Mouse (Mus musculus): Measurements from ENCODE around the gene Phlda1. TPM values are rescaled to one million over a fixed set of nuclear protein-coding genes. Genes with fewer than 3 reads are reported as not detected.

The Phlda1 gene
- polyA plus RNA-seq, 1 experiment from 2014 or later = 32.7 TPM

DNA sequence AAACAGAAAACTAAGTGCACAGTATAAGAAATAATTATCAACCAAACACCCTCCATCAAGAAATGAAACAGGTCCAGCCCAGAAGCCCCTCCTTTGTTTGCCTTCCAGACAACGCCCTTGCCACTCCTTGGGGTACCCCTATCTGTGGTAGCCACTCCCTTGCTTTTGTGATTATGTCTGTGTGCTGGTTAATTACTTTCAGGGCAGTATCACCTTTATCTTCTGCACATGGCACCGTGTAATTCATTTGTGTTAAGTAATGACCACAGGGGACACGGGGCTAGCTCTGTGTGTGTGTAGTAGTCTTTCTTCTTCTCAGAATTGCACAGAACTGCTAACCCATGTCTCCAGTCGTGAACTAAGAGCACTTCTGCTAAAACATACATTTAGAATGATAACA is 39.6 kb downstream of the Phlda1 start:
- Histone ChIP-seq H3K36me3 (ENCODE audit: control insufficient read depth, insufficient read depth, low read length) (no peaks in the 10 kb centered on the region), H3K9ac (ENCODE audit: low read length) (no peak overlapping the region), H3K27ac (ENCODE audit: low read depth, low read length) (no peak overlapping the region), H3K4me3 (ENCODE audit: low read depth, low read length) (no peak overlapping the region), H3K9me3 (ENCODE audit: control insufficient read depth, low read length) (no peaks in the 10 kb centered on the region), H3K27me3 (ENCODE audit: control insufficient read depth, insufficient read depth, low read length) (no peaks in the 10 kb centered on the region), H3K4me1 (ENCODE audit: control insufficient read depth, insufficient read depth, low read length) (no peaks in the 10 kb centered on the region), H3K4me2 (ENCODE audit: low read depth) (no peak overlapping the region)
- WGBS = 72% methylated on average over 4 of the region's 4 CpGs
- no peak for DNase-seq (ENCODE audit: low spot score)
- ATAC-seq (ENCODE audit: insufficient read depth, low FRiP score, low TSS enrichment) = no peak

DNA sequence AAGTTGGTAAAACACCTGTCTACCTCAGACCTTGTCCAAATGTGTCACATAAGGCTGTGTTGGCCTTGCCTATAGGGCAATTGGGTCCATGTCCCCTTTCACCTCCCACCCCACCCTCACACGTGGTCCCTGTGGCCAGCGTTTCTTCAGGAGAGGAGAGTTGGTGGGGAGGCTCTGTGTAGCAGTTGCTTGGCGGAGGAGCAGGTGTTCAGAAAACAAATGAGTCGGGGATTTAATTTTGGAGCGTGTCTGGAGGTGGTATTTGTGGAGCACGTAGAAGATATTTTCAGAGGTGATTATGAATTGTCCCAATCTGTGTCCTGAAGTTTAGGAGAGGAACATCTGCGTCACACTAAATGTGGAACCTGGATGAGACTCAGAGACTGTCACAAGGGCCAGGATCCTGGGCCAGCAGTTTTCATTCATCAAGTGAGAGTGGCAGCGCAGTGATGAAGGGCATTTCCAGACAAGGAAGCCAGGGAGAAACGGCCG is 41.8 kb downstream of the Phlda1 start:
- H3K4me3 ChIP-seq (ENCODE audit: low read depth, low read length) = no peak overlapping the region
- no peak overlapping the region for H3K4me2 ChIP-seq (ENCODE audit: low read depth)
- WGBS = 77% methylated on average over 10 of the region's 10 CpGs
- no peak overlapping the region for H3K9ac ChIP-seq (ENCODE audit: low read length)
- no peak overlapping the region for H3K27ac ChIP-seq (ENCODE audit: low read depth, low read length)
- DNase-seq (ENCODE audit: low spot score) = no peak
- no peaks in the 10 kb centered on the region for H3K27me3 ChIP-seq (ENCODE audit: control insufficient read depth, insufficient read depth, low read length)
- H3K9me3 ChIP-seq (ENCODE audit: control insufficient read depth, low read length) = no peaks in the 10 kb centered on the region
- H3K36me3 ChIP-seq (ENCODE audit: control insufficient read depth, insufficient read depth, low read length) = no peaks in the 10 kb centered on the region
- ATAC-seq (ENCODE audit: insufficient read depth, low FRiP score, low TSS enrichment) = no peak
- no peaks in the 10 kb centered on the region for H3K4me1 ChIP-seq (ENCODE audit: control insufficient read depth, insufficient read depth, low read length)

DNA sequence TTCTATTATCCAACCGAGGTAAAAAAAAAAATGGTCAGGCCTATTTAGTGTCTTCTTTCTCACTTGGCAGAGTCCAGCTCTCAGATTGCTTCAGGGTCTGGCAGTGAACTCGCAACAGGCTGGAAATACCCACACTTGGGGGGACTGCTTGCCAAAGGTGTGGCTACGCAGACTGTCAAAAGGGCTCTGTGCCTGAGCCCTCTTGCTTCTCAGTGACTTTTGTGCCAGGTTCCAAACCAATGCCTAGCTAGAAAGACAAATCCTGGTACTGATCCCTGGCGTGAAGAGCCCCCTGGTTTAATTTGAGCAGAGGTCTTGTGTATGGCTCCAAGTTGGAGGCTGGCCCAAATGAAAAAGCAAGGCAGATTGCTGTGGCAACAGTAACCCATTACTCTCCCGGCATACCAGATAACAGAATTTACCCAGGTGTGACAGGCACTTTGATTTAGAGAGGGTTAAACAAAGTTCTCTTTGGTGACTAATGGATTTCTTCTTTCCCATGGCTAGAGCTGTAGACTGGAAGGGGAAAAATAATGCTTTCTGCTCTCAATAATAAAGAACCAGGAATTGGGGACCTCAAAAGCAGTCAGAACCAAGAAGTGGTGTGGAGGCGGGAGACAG is 44.1 kb downstream of the Phlda1 start:
- no peak for ATAC-seq (ENCODE audit: insufficient read depth, low FRiP score, low TSS enrichment)
- no peak for DNase-seq (ENCODE audit: low spot score)
- WGBS = 71% methylated on average over 6 of the region's 6 CpGs
- Histone ChIP-seq H3K4me3 (ENCODE audit: low read depth, low read length) (no peak overlapping the region), H3K36me3 (ENCODE audit: control insufficient read depth, insufficient read depth, low read length) (no peaks in the 10 kb centered on the region), H3K9me3 (ENCODE audit: control insufficient read depth, low read length) (no peaks in the 10 kb centered on the region), H3K9ac (ENCODE audit: low read length) (no peak overlapping the region), H3K4me2 (ENCODE audit: low read depth) (no peak overlapping the region), H3K27me3 (ENCODE audit: control insufficient read depth, insufficient read depth, low read length) (no peaks in the 10 kb centered on the region), H3K4me1 (ENCODE audit: control insufficient read depth, insufficient read depth, low read length) (no peaks in the 10 kb centered on the region), H3K27ac (ENCODE audit: low read depth, low read length) (no peak overlapping the region)

DNA sequence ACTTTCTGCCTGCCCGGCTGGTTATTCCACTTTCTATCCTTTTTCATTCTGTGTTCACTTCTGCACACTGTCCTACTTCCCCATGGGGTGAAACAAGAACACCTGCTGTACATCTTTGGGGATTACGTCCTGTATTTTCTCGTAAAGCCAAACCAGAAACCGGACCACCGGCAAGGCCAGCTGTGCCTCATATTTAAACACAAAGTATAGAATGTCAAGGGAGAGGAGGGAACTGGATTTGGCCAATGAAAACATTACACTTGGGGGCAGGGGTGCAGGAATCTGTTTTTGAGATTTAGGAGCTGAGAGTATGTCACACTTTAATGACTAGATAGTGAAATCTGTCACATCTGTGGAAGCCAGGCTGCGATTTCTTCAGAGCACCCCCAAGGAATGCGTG is 47.6 kb downstream of the Phlda1 start:
- Histone ChIP-seq H3K9me3 (ENCODE audit: control insufficient read depth, low read length) (no peaks in the 10 kb centered on the region), H3K9ac (ENCODE audit: low read length) (no peak overlapping the region), H3K4me1 (ENCODE audit: control insufficient read depth, insufficient read depth, low read length) (no peaks in the 10 kb centered on the region), H3K27ac (ENCODE audit: low read depth, low read length) (no peak overlapping the region), H3K4me3 (ENCODE audit: low read depth, low read length) (no peak overlapping the region), H3K27me3 (ENCODE audit: control insufficient read depth, insufficient read depth, low read length) (no peaks in the 10 kb centered on the region), H3K36me3 (ENCODE audit: control insufficient read depth, insufficient read depth, low read length) (no peaks in the 10 kb centered on the region), H3K4me2 (ENCODE audit: low read depth) (no peak overlapping the region)
- ATAC-seq (ENCODE audit: insufficient read depth, low FRiP score, low TSS enrichment) (no peak), DNase-seq (ENCODE audit: low spot score) (no peak)
- 61% methylated on average over 7 of the region's 7 CpGs for WGBS

DNA sequence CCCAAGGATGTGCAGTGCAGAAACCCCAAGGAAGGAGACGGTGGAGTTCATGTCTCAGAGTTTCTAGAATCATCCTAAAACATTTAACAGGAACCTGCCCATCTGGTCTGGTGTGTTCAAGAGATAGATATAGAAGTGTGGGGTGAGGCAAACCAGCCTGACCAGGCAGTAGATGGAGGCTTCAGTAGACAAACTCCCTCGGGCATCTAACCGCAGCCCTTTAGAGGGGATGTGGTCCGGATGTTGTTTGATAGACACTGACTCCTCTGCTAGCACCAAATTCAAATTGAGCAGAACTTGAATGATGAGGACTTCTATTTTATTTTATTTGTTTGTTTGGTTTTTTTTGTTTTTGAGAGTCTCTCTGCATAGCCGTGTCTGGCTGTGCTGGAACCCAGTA is 48.6 kb downstream of the Phlda1 start:
- 89% methylated on average over 5 of the region's 5 CpGs for WGBS

DNA sequence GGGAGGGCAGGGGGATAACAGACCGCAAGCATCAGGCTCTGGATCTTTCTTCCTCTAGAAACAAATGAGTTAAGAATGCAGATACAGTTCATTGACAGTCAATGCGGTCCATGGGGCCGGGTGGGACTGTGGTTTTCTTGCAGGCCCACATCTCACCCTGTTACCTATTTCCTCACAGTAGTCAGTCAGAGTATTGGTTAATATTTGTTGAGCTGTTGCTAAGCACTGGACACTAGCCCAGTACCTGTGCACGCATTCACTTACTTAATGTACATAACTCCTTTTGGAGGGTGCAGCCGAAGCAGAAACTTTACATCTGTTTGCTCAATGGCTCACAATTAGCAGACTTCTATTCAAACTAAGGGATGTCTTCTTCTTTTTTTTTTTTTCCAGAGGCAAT is 52.1 kb downstream of the Phlda1 start:
- ATAC-seq (ENCODE audit: insufficient read depth, low FRiP score, low TSS enrichment) = no peak
- Histone ChIP-seq H3K36me3 (ENCODE audit: control insufficient read depth, insufficient read depth, low read length) (no peaks in the 10 kb centered on the region), H3K4me3 (ENCODE audit: low read depth, low read length) (no peak overlapping the region), H3K9ac (ENCODE audit: low read length) (no peak overlapping the region), H3K27ac (ENCODE audit: low read depth, low read length) (no peak overlapping the region), H3K4me1 (ENCODE audit: control insufficient read depth, insufficient read depth, low read length) (no peaks in the 10 kb centered on the region), H3K9me3 (ENCODE audit: control insufficient read depth, low read length) (no peaks in the 10 kb centered on the region), H3K4me2 (ENCODE audit: low read depth) (no peak overlapping the region), H3K27me3 (ENCODE audit: control insufficient read depth, insufficient read depth, low read length) (no peaks in the 10 kb centered on the region)
- 87% methylated on average over 5 of the region's 5 CpGs for WGBS
- no peak for DNase-seq (ENCODE audit: low spot score)

More for the DNA sequence above, 48.6 kb downstream of the Phlda1 start:
- no peak for DNase-seq (ENCODE audit: low spot score)
- no peak overlapping the region for H3K9ac ChIP-seq (ENCODE audit: low read length)
- H3K4me3 ChIP-seq (ENCODE audit: low read depth, low read length) = no peak overlapping the region
- H3K27me3 ChIP-seq (ENCODE audit: control insufficient read depth, insufficient read depth, low read length) = no peaks in the 10 kb centered on the region
- H3K4me2 ChIP-seq (ENCODE audit: low read depth) = no peak overlapping the region
- H3K9me3 ChIP-seq (ENCODE audit: control insufficient read depth, low read length) = no peaks in the 10 kb centered on the region
- no peaks in the 10 kb centered on the region for H3K4me1 ChIP-seq (ENCODE audit: control insufficient read depth, insufficient read depth, low read length)
- ATAC-seq (ENCODE audit: insufficient read depth, low FRiP score, low TSS enrichment) = no peak
- H3K27ac ChIP-seq (ENCODE audit: low read depth, low read length) = no peak overlapping the region
- no peaks in the 10 kb centered on the region for H3K36me3 ChIP-seq (ENCODE audit: control insufficient read depth, insufficient read depth, low read length)

Other genes with a start within 250 kb of the Phlda1 start
- 7.6 and 8.0 TPM in 2 replicates for gene Bbs10, start 207.6 kb upstream of the Phlda1 start, polyA plus RNA-seq (2014; fragmentation: Nextera tagmentation; extraction: Ambion mirVana)
- 339 and 344 TPM in 2 replicates for gene Nap1l1, start 33.1 kb upstream of the Phlda1 start, polyA plus RNA-seq (2014; fragmentation: Nextera tagmentation; extraction: Ambion mirVana)

All from neural tube, embryonic 11.5 days (tissue).